Mouse (Mus musculus) mesoderm, embryonic 11.5 days (tissue): Measurements from ENCODE around the gene Cfap57.

ENCODE experiments used
- DNase-seq: peaks from one replicate; pipeline ENCODE4 v3.0.0-alpha.2; 2012; ENCODE audit warnings: low read depth, low spot score

The Cfap57 gene

GRCm38 (mm10) chr4:118620279-118620966, at the start of gene Cfap57, which contains the start of gene Ebna1bp2:
Gene Cfap57, minus strand, starts transcription at chr4:118620777.
Gene Ebna1bp2, plus strand, starts transcription at chr4:118620799.
- DNase-seq: peak; percentile 95

GRCm38 (mm10) chr4:118658652-118659051, 38.1 kb upstream of the Cfap57 start, which contains the start of gene Olfr62:
Gene Olfr62, plus strand, starts transcription at chr4:118658952.
- no peak for DNase-seq

- peak; percentile 77 for DNase-seq
These were observed 24.7 kb upstream of the Cfap57 start for GRCm38 (mm10) chr4:118645234-118645633.

GRCm38 (mm10) chr4:118642346-118643190, 22.0 kb upstream of the Cfap57 start:
- no peak for DNase-seq

- DNase-seq: no peak
These were observed 9.7 kb upstream of the Cfap57 start for GRCm38 (mm10) chr4:118630261-118630660.

- no peak for DNase-seq
These were observed 1.2 kb upstream of the Cfap57 start for GRCm38 (mm10) chr4:118621781-118622180.

- no peak for DNase-seq
These were observed 367 bp upstream of the Cfap57 start for GRCm38 (mm10) chr4:118620967-118621320.

- no peak for DNase-seq
These were observed 5.2 kb downstream of the Cfap57 start for GRCm38 (mm10) chr4:118615412-118615811.

GRCm38 (mm10) chr4:118612619-118613018, 8.0 kb downstream of the Cfap57 start:
- peak; percentile 59 for DNase-seq

GRCm38 (mm10) chr4:118609836-118610235, 10.7 kb downstream of the Cfap57 start:
- no peak for DNase-seq

GRCm38 (mm10) chr4:118604065-118604464, 16.5 kb downstream of the Cfap57 start:
- no peak for DNase-seq

GRCm38 (mm10) chr4:118589733-118590130, 30.8 kb downstream of the Cfap57 start:
- no peak for DNase-seq

GRCm38 (mm10) chr4:118589053-118589732, 31.4 kb downstream of the Cfap57 start:
- DNase-seq: no peak

GRCm38 (mm10) chr4:118582629-118583028, 37.9 kb downstream of the Cfap57 start:
- DNase-seq: no peak

GRCm38 (mm10) chr4:118581508-118581907, 39.1 kb downstream of the Cfap57 start:
- DNase-seq: no peak

- peak; percentile 36 for DNase-seq
These were observed 41.3 kb downstream of the Cfap57 start for GRCm38 (mm10) chr4:118579313-118579712.

GRCm38 (mm10) chr4:118576097-118576496, 44.5 kb downstream of the Cfap57 start:
- peak; percentile 90 for DNase-seq

- no peak for DNase-seq
These were observed 49.1 kb downstream of the Cfap57 start for GRCm38 (mm10) chr4:118571441-118571840.

GRCm38 (mm10) chr4:118569320-118569719, 51.3 kb downstream of the Cfap57 start:
- DNase-seq: no peak

GRCm38 (mm10) chr4:118568709-118569108, 51.9 kb downstream of the Cfap57 start:
- no peak for DNase-seq

GRCm38 (mm10) chr4:118566161-118566676, 54.4 kb downstream of the Cfap57 start:
- peak; percentile 80 for DNase-seq

- DNase-seq: no peak
These were observed 55.7 kb downstream of the Cfap57 start for GRCm38 (mm10) chr4:118564926-118565279.
